Mouse (Mus musculus) stomach, embryonic 15.5 days (tissue): Measurements from ENCODE around the gene Chrna4. TPM values are rescaled to one million over a fixed set of nuclear protein-coding genes. Genes with fewer than 3 reads are reported as not detected.
A peak's percentile ranks its signal among the peaks of the same experiment; 100 is the strongest.

Experiments used
- ATAC-seq: fragments of 200-750 bp; cut with Nextera tagmentation; 2 replicates; pipeline ENCODE4 v1.8.0; 2017; ENCODE audit warnings: low read depth, moderate number of reproducible peaks, moderate TSS enrichment; ENCODE audit not compliant: insufficient read depth, low FRiP score
- H3K27ac ChIP-seq: fragments of 300-500 bp; sonication (generic); 2 replicates; pipeline ENCODE4 v1.5.1; 2015; ENCODE audit warnings: mild to moderate bottlenecking, inconsistent platforms
- H3K27me3 ChIP-seq: fragments of 300-500 bp; sonication (generic); replicated peaks from 2 replicates; pipeline ENCODE4 v1.6.1; 2015; ENCODE audit warnings: inconsistent platforms
- H3K36me3 ChIP-seq: fragments of 300-500 bp; sonication (generic); 2 replicates; pipeline ENCODE4 v1.6.1; 2015; ENCODE audit warnings: inconsistent platforms
- H3K4me1 ChIP-seq: fragments of 300-500 bp; sonication (generic); 2 replicates; pipeline ENCODE4 v1.6.1; 2015; ENCODE audit warnings: inconsistent platforms
- H3K4me2 ChIP-seq: fragments of 300-500 bp; sonication (generic); 2 replicates; pipeline ENCODE4 v1.6.1; 2015; ENCODE audit warnings: mild to moderate bottlenecking, inconsistent platforms
- H3K4me3 ChIP-seq: fragments of 300-500 bp; sonication (generic); replicated peaks from 2 replicates; pipeline ENCODE4 v1.5.1; 2015; ENCODE audit warnings: inconsistent platforms
- H3K9ac ChIP-seq: fragments of 300-500 bp; sonication (generic); 2 replicates; pipeline ENCODE4 v1.6.1; 2015; ENCODE audit warnings: inconsistent platforms
- H3K9me3 ChIP-seq: fragments of 300-500 bp; sonication (generic); 2 replicates; pipeline ENCODE4 v1.6.1; 2016; ENCODE audit warnings: inconsistent platforms
- WGBS: fragments of 180-500 bp; shearing (Covaris S2); methylation state at CpG from one replicate; pipeline ENCODE4 v1.1.7; 2015; 5-methylcytosine and 5-hydroxymethylcytosine counted together
- polyA plus RNA-seq: library from polyadenylated mRNA; unstranded; fragments of >200 nt; fragmentation: Nextera tagmentation; extraction: Ambion mirVana; gene quantifications from 2 replicates; pipeline ENCODE4 v1.2.1, GENCODE M21; 2015

Chrna4 gene
- polyA plus RNA-seq, 1 experiment from 2014 or later: 2.2 TPM

- H3K4me1 ChIP-seq: no peaks in the 10 kb centered on the region
- no peaks in the 10 kb centered on the region for H3K27me3 ChIP-seq
- H3K4me2 ChIP-seq: no peak overlapping the region
- no peaks in the 10 kb centered on the region for H3K36me3 ChIP-seq
- H3K9ac ChIP-seq: no peak overlapping the region
- H3K4me3 ChIP-seq: no peak overlapping the region
- H3K9me3 ChIP-seq: no peaks in the 10 kb centered on the region
- 55% methylated on average over 3 of the region's 3 CpGs for WGBS
- no peak for ATAC-seq
- H3K27ac ChIP-seq: no peak overlapping the region
Observed at GRCm38 (mm10) chr2:180988347-180988913, 54.9 kb downstream of the Chrna4 start.

- Histone ChIP-seq H3K36me3 (no peaks in the 10 kb centered on the region), H3K4me3 (no peak overlapping the region), H3K4me2 (no peak overlapping the region), H3K27ac (peak overlapping the region; percentile 59), H3K9me3 (no peaks in the 10 kb centered on the region), H3K4me1 (no peaks in the 10 kb centered on the region), H3K27me3 (no peaks in the 10 kb centered on the region), H3K9ac (no peak overlapping the region)
- WGBS: 70% methylated on average over 5 of the region's 5 CpGs
- peak; percentile 32; the same call in 1 of the 2 replicates for ATAC-seq
Observed at GRCm38 (mm10) chr2:180987432-180988030, 55.8 kb downstream of the Chrna4 start.

GRCm38 (mm10) chr2:180987001-180987400, 56.3 kb downstream of the Chrna4 start:
- ATAC-seq: no peak
- peaks cover 2% of the 10 kb centered on the region; the same call in 1 of the 2 replicates for H3K36me3 ChIP-seq
- no peaks in the 10 kb centered on the region for H3K9me3 ChIP-seq
- H3K4me2 ChIP-seq: no peak overlapping the region
- whole genome bisulfite sequencing: 88% methylated on average over 1 of the region's 1 CpGs
- no peaks in the 10 kb centered on the region for H3K4me1 ChIP-seq
- H3K9ac ChIP-seq: no peak overlapping the region
- no peaks in the 10 kb centered on the region for H3K27me3 ChIP-seq
- H3K27ac ChIP-seq: peak overlapping the region; percentile 59
- H3K4me3 ChIP-seq: no peak overlapping the region

- ATAC-seq: no peak
Observed at GRCm38 (mm10) chr2:180986449-180986848, 56.9 kb downstream of the Chrna4 start, which contains the start of gene Col20a1. Col20a1 (plus strand) TSS chr2:180986535.

GRCm38 (mm10) chr2:180985635-180986034, 57.7 kb downstream of the Chrna4 start:
- WGBS: 57% methylated on average over 2 of the region's 2 CpGs
- no peak overlapping the region for H3K9ac ChIP-seq
- peaks cover 12% of the 10 kb centered on the region for H3K36me3 ChIP-seq
- H3K27me3 ChIP-seq: no peaks in the 10 kb centered on the region
- H3K9me3 ChIP-seq: no peaks in the 10 kb centered on the region
- ATAC-seq: no peak
- no peak overlapping the region for H3K4me2 ChIP-seq
- no peaks in the 10 kb centered on the region for H3K4me1 ChIP-seq
- H3K4me3 ChIP-seq: no peak overlapping the region
- no peak overlapping the region for H3K27ac ChIP-seq

More at GRCm38 (mm10) chr2:180986449-180986848, 56.9 kb downstream of the Chrna4 start, which contains the start of gene Col20a1:
- no peaks in the 10 kb centered on the region for H3K4me1 ChIP-seq
- 60% methylated on average over 2 of the region's 2 CpGs for WGBS
- peaks cover 7% of the 10 kb centered on the region; the same call in 1 of the 2 replicates for H3K36me3 ChIP-seq
- H3K27ac ChIP-seq: peak within 1 kb of the TSS; percentile 59
- no peaks in the 10 kb centered on the region for H3K9me3 ChIP-seq
- no peak within 1 kb of the TSS for H3K9ac ChIP-seq
- no peak within 1 kb of the TSS for H3K4me3 ChIP-seq
- H3K4me2 ChIP-seq: no peak within 1 kb of the TSS
- H3K27me3 ChIP-seq: no peaks in the 10 kb centered on the region

GRCm38 (mm10) chr2:180981133-180981532, 62.2 kb downstream of the Chrna4 start:
- H3K4me1 ChIP-seq: no peaks in the 10 kb centered on the region
- no peaks in the 10 kb centered on the region for H3K9me3 ChIP-seq
- no peak overlapping the region for H3K4me3 ChIP-seq
- H3K27ac ChIP-seq: no peak overlapping the region
- H3K4me2 ChIP-seq: no peak overlapping the region
- 73% methylated on average over 6 of the region's 6 CpGs for WGBS
- no peaks in the 10 kb centered on the region for H3K27me3 ChIP-seq
- no peak for ATAC-seq
- peaks cover 53% of the 10 kb centered on the region for H3K36me3 ChIP-seq
- H3K9ac ChIP-seq: no peak overlapping the region

Other genes with a start within 250 kb of the Chrna4 start
- 51.0 and 52.9 TPM in 2 replicates for gene Ythdf1, start 122.6 kb downstream of the Chrna4 start, polyA plus RNA-seq
- gene Birc7, start 114.5 kb downstream of the Chrna4 start, polyA plus RNA-seq: 0.14 TPM in 1 of 2 replicates, not detected in the other
- gene Nkain4, start 88.8 kb downstream of the Chrna4 start, polyA plus RNA-seq: 50.8 and 52.4 TPM in 2 replicates
- 92.7 and 103 TPM in 2 replicates for gene Arfgap1, start 76.3 kb downstream of the Chrna4 start, polyA plus RNA-seq
- 0.71 and 1.1 TPM in 2 replicates for gene Col20a1, start 57.0 kb downstream of the Chrna4 start, polyA plus RNA-seq
- 1.5 TPM in 2 replicates for gene Kcnq2, start 91.8 kb upstream of the Chrna4 start, polyA plus RNA-seq
- gene Eef1a2, start 113.5 kb upstream of the Chrna4 start, polyA plus RNA-seq: 0.18 and 0.36 TPM in 2 replicates
- gene Ppdpf, start 143.7 kb upstream of the Chrna4 start, polyA plus RNA-seq: 249 and 269 TPM in 2 replicates
- gene Ptk6, start 159.2 kb upstream of the Chrna4 start, polyA plus RNA-seq: 0.12 TPM in 1 of 2 replicates, not detected in the other
- 0.06 and 0.18 TPM in 2 replicates for gene Srms, start 169.6 kb upstream of the Chrna4 start, polyA plus RNA-seq
- gene Fndc11, start 176.5 kb upstream of the Chrna4 start, polyA plus RNA-seq: 0.09 and 0.26 TPM in 2 replicates
- gene Helz2, start 198.5 kb upstream of the Chrna4 start, polyA plus RNA-seq: 2.1 and 2.3 TPM in 2 replicates
- 12.2 and 13.2 TPM in 2 replicates for gene Gmeb2, start 244.5 kb upstream of the Chrna4 start, polyA plus RNA-seq